Mouse (Mus musculus) fibroblast of lung, adult 2 months (primary cell): ENCODE results near the gene Prkra.
"Not testable (repeated sequence)": the region's sequence is repeated elsewhere in the genome, so short reads cannot be mapped to it uniquely, and the experiment has no call there.

Experiments used
- DNase-seq: peaks from one replicate; pipeline ENCODE4 v3.0.0-alpha.2; 2011; ENCODE audit warnings: low read depth

The Prkra gene

GRCm38 (mm10) chr2:76655444-76655843 lies 7.6 kb upstream of the Prkra start:
- DNase-seq: no peak

GRCm38 (mm10) chr2:76654646-76655045 lies 6.8 kb upstream of the Prkra start:
- no peak for DNase-seq

DNA sequence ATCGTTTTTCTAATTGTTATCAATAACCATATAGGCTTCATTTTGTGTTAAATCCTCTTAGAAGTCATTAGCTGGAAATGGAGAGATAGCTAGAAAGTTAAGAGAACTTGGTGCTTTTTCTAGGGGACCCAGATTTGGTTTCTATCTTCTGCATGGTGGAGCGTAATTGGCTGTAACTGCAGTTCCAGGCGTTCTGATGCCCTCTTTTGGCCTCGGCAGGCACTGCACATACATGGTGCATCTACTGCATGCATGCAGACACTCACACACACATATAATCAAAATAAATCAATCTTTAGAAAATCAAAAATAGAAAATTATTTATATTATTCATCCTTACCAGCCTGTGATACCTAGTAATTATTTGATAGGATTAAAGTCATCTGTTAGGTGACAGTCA lies 5.3 kb upstream of the Prkra start:
- DNase-seq: no peak

DNA sequence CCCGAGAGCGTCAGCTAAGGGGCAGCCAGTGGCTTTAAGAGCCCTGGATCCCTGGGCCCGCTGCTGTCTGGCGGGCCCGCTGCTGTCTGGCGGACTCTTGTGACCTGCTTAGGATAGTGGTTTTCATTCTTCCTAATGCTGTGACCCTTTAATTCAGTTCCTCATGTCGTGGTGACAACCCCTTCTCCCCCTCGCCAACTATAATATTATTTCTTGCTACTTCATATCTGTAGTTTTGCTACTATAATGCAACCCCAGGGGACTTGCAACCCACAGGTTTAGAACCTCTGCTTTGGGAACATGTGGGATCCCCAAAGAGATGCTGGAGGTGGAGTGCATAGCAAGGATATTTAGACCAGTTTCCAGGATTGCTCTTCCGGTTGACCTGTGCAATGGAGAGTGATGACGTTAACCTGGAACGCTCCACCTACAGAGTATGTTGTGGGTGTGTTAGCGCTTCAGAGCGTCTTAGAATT lies 889 bp upstream of the Prkra start:
- DNase-seq: no peak

GRCm38 (mm10) chr2:76647441-76647869 lies 360 bp downstream of the Prkra start:
- DNase-seq: no peak

- no peak for DNase-seq
Measured at GRCm38 (mm10) chr2:76643801-76644200, 4.0 kb downstream of the Prkra start.

GRCm38 (mm10) chr2:76639637-76640036 lies 8.2 kb downstream of the Prkra start:
- DNase-seq: no peak

DNA sequence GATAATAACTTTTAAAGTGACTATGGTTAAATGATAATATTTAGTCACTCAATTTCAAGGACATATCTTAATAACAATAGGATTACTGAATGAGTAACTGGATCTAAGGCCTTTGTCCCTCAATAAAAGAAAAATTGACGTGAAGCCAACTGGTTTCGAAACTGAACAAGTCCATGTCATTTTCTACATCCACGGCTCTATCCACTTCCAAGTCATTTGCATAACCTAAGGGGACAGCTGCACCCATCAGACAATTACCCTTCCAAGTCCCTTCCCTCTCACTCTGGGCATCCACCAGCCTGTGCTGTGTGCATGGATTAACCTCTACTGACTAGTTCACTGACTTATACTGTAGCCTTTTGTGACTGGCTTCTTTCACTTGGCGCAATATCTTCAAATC lies 16.2 kb downstream of the Prkra start:
- no peak for DNase-seq

DNA sequence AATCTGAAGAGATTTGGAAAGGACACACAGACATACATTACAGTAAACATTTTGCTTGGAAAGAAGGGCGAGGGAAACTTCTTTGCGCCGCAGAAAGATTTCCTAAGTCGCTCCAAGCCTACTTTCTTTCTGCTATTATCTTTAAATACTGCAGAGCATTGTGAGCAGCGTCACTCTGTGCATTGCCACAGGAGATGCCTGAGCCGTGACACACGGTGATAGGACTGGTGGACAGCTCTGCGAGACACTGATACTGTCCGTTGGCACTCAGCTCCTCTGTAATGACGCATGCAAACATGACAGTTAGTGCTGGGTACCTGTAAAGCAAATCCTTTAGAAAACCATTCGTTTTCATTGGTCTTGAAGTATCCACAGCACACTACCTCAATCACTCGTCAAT lies 17.5 kb downstream of the Prkra start:
- DNase-seq: no peak

GRCm38 (mm10) chr2:76622316-76622715 lies 25.5 kb downstream of the Prkra start:
- not testable (repeated sequence) for DNase-seq

GRCm38 (mm10) chr2:76621724-76622123 lies 26.1 kb downstream of the Prkra start:
- DNase-seq: no peak

DNA sequence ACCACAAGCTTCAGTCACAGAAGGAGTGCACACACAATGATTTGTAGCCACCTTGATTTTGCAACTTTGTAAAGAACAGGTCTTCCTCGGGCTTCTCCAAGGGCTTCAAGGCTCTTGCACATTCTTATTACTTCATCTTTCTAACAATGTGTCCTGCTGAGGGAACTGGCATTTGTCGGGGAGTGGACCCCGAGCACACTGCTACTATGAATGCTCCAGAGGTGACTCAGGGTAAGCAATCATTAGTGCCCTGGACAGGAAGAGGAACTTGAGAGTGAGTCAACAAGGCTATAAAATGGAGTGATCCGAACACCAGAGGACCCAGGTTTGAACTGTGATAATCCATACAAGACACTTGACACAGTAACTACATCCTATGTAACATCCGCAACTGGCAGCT lies 27.6 kb downstream of the Prkra start:
- DNase-seq: no peak

- DNase-seq: peak; percentile 18
Measured at GRCm38 (mm10) chr2:76618078-76618477, 29.7 kb downstream of the Prkra start.

DNA sequence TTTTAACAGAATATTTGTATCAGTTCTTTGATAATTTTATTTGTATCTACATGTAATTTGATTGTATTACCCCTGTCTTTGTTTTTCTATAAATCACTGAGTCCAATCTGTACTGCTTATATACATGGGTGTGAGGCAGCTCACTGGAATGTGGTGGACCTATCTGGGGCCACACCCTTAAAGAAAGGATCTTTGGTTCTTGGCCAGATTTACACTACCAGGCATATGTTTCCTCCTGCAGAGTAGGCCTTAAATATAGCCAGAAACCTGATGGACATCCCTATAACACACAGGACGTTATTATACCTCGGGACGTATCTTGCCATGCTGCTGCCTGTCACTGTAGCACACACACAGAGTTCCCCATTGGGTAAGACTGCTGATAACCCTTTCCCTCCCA lies 35.8 kb downstream of the Prkra start:
- DNase-seq: no peak

- no peak for DNase-seq
Measured at GRCm38 (mm10) chr2:76610326-76611104, 37.3 kb downstream of the Prkra start.

DNA sequence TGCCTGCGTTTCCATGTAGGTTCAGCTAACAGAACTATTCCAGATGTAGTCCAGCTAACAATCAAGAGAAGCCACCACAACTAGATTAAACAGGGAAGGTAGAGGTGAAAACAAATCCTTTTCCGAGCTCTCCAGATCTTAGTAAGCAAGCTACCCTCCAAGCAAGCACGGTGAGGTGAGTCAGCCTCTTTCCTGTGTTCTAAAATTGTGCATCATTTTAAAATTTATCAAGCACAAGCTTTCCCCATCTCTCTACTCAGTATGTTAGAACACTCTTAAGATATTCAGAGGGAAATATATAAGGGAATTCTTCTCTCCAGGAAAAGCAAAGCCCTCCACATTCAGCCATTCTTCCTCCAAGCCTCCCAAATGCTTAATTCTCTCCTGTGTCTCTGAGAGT lies 41.1 kb downstream of the Prkra start:
- DNase-seq: no peak

- DNase-seq: no peak
Measured at GRCm38 (mm10) chr2:76602256-76602655, 45.6 kb downstream of the Prkra start.

GRCm38 (mm10) chr2:76599214-76599613 lies 48.6 kb downstream of the Prkra start:
- DNase-seq: no peak

DNA sequence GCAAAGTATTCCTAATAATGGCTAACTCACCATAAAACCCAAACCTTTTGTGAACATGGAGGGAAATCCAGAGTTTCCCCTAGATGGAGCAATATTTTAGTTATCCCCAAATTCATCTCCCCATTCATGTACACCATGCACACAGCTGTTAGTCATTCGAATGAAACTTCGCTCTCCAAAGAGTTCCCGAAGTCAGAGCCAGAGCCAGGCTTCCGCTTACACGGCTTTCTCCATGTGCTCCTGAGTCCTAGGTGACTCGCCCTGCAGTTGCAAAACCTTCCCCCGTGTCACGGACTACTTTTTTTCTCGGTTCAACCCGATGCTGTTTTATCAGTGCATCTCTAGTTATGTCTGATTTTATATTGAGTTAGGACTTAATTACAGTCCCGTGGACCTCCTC lies 50.3 kb downstream of the Prkra start:
- DNase-seq: peak; percentile 27

GRCm38 (mm10) chr2:76592401-76592924 lies 55.4 kb downstream of the Prkra start:
- no peak for DNase-seq

- no peak for DNase-seq
Measured at GRCm38 (mm10) chr2:76590221-76590620, 57.6 kb downstream of the Prkra start.

GRCm38 (mm10) chr2:76586906-76587305 lies 60.9 kb downstream of the Prkra start:
- no peak for DNase-seq

GRCm38 (mm10) chr2:76585090-76585489 lies 62.7 kb downstream of the Prkra start:
- DNase-seq: no peak
